Mouse (Mus musculus) forebrain, postnatal 0 days (tissue): ENCODE results near the gene Tpd52l2. TPM values are rescaled to one million over a fixed set of nuclear protein-coding genes. Genes with fewer than 3 reads are reported as not detected.

Experiments used
- ATAC-seq: fragments of 200-750 bp; cut with Nextera tagmentation; 2 replicates; pipeline ENCODE4 v1.8.0; 2017; ENCODE audit warnings: mild to moderate bottlenecking, moderate library complexity
- DNase-seq: peaks from one replicate; pipeline ENCODE4 v3.0.0-alpha.2; 2015
- H3K27ac ChIP-seq: fragments of 300-500 bp; sonication (generic); 2 replicates; pipeline ENCODE4 v1.5.1; 2014; ENCODE audit warnings: low read depth, mild to moderate bottlenecking, antibody characterized with exemption, low read length, moderate library complexity, mixed read lengths
- H3K27me3 ChIP-seq: fragments of 300-500 bp; sonication (generic); 2 replicates; pipeline ENCODE4 v1.6.1; 2014; ENCODE audit warnings: mild to moderate bottlenecking, low read length, mixed read lengths; ENCODE audit not compliant: insufficient read depth
- H3K36me3 ChIP-seq: fragments of 300-500 bp; sonication (generic); 2 replicates; pipeline ENCODE4 v1.6.1; 2014; ENCODE audit warnings: mild to moderate bottlenecking, moderate library complexity; ENCODE audit not compliant: insufficient read depth
- H3K4me1 ChIP-seq: fragments of 300-500 bp; sonication (generic); 2 replicates; pipeline ENCODE4 v1.6.1; 2014; ENCODE audit warnings: antibody characterized with exemption; ENCODE audit not compliant: insufficient read depth
- H3K4me2 ChIP-seq: fragments of 300-500 bp; sonication (generic); 2 replicates; pipeline ENCODE4 v1.6.1; 2014; ENCODE audit warnings: low read depth, mild to moderate bottlenecking, moderate library complexity
- H3K4me3 ChIP-seq: fragments of 300-500 bp; sonication (generic); 2 replicates; pipeline ENCODE4 v1.5.1; 2014; ENCODE audit warnings: low read depth, low read length, mixed read lengths
- H3K9ac ChIP-seq: fragments of 300-500 bp; sonication (generic); 2 replicates; pipeline ENCODE4 v1.6.1; 2014; ENCODE audit warnings: mild to moderate bottlenecking
- H3K9me3 ChIP-seq: fragments of 300-500 bp; sonication (generic); 2 replicates; pipeline ENCODE4 v1.6.1; 2016; ENCODE audit warnings: low read length
- CTCF ChIP-seq: sonication (generic); IDR thresholded peaks from 2 replicates; pipeline ENCODE4 v1.5.1; 2016; ENCODE audit warnings: antibody characterized with exemption, control low read depth, low read depth
- WGBS: fragments of 180-500 bp; shearing (Covaris S2); extraction: QIAGEN DNeasy Blood & Tissue Kit; methylation state at CpG from one replicate; pipeline ENCODE4 v1.1.7; 2014; 5-methylcytosine and 5-hydroxymethylcytosine counted together
- polyA plus RNA-seq: library from polyadenylated mRNA; unstranded; fragments of >200 nt; fragmentation: Nextera tagmentation; extraction: Ambion mirVana; gene quantifications from 2 replicates; pipeline ENCODE4 v1.2.1, GENCODE M21; 2015
- total RNA-seq: library from RNA; depleted of rRNA; stranded (reverse); fragments of >200 nt; gene quantifications from 2 replicates; pipeline ENCODE4 v1.2.3, GENCODE M21; 2014; rRNA removed

Tpd52l2 gene
- total and polyA plus RNA-seq, 2 experiments from 2014 or later, result 91.7 to 114 TPM

DNA sequence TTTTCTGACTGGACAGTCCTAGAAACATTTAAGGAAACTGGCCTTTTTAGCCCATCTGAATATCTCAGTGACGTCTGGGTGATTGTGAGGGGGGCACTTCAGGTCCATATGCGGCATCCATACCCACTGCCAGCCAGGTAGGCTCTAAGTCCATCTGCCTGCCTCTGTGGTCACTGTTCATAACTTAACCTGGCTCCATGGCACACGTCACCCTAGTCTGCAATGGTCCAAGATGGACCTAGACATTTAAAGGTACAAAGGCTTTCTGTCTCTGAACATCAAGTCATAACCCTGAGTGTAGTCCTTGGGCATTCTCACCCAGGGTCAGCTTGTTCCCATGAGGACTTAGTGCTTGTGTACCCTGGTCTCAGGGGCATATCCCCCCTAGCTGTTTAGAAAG is 70.4 kb downstream of the Tpd52l2 start:
- no peak for DNase-seq
- H3K27me3 ChIP-seq, result no peaks in the 10 kb centered on the region
- no peaks in the 10 kb centered on the region for H3K4me1 ChIP-seq
- H3K36me3 ChIP-seq, result no peaks in the 10 kb centered on the region
- no peak overlapping the region for H3K9ac ChIP-seq
- no peak for ATAC-seq
- TF ChIP-seq CTCF, result no peak
- 84% methylated on average over 3 of the region's 3 CpGs for WGBS
- no peak overlapping the region for H3K4me3 ChIP-seq
- no peaks in the 10 kb centered on the region for H3K9me3 ChIP-seq
- H3K27ac ChIP-seq, result no peak overlapping the region
- no peak overlapping the region for H3K4me2 ChIP-seq

Other genes starting within 250 kb of the Tpd52l2 start
- gene Gmeb2, start 209.1 kb upstream of the Tpd52l2 start, total RNA-seq, result 21.7 and 24.8 TPM in 2 replicates
- 7.4 and 9.6 TPM in 2 replicates for gene Gmeb2, start 209.1 kb upstream of the Tpd52l2 start, polyA plus RNA-seq
- gene Stmn3, start 182.6 kb upstream of the Tpd52l2 start, total RNA-seq, result 1,247 and 1,493 TPM in 2 replicates
- gene Stmn3, start 182.6 kb upstream of the Tpd52l2 start, polyA plus RNA-seq, result 1,714 and 1,956 TPM in 2 replicates
- 42.8 and 64.4 TPM in 2 replicates for gene Rtel1, start 177.4 kb upstream of the Tpd52l2 start, total RNA-seq
- 13.8 and 20.6 TPM in 2 replicates for gene Rtel1, start 177.4 kb upstream of the Tpd52l2 start, polyA plus RNA-seq
- gene Zgpat, start 132.2 kb upstream of the Tpd52l2 start, total RNA-seq, result 93.3 and 99.0 TPM in 2 replicates
- gene Zgpat, start 132.2 kb upstream of the Tpd52l2 start, polyA plus RNA-seq, result 32.2 and 39.6 TPM in 2 replicates
- gene Arfrp1, start 131.7 kb upstream of the Tpd52l2 start, total RNA-seq, result 24.0 and 27.9 TPM in 2 replicates
- gene Arfrp1, start 131.7 kb upstream of the Tpd52l2 start, polyA plus RNA-seq, result 60.9 and 73.0 TPM in 2 replicates
- gene Lime1, start 117.1 kb upstream of the Tpd52l2 start, total RNA-seq, result 42.8 and 43.5 TPM in 2 replicates
- gene Lime1, start 117.1 kb upstream of the Tpd52l2 start, polyA plus RNA-seq, result 19.5 and 26.5 TPM in 2 replicates
- gene Zbtb46, start 37.7 kb upstream of the Tpd52l2 start, total RNA-seq, result 11.7 and 17.7 TPM in 2 replicates
- gene Zbtb46, start 37.7 kb upstream of the Tpd52l2 start, polyA plus RNA-seq, result 8.2 and 11.0 TPM in 2 replicates
- gene Abhd16b, start 3.9 kb upstream of the Tpd52l2 start, total RNA-seq, result not detected in 2 replicates
- not detected in 2 replicates for gene Abhd16b, start 3.9 kb upstream of the Tpd52l2 start, polyA plus RNA-seq
- 252 and 369 TPM in 2 replicates for gene Dnajc5, start 23.3 kb downstream of the Tpd52l2 start, total RNA-seq
- 207 and 270 TPM in 2 replicates for gene Dnajc5, start 23.3 kb downstream of the Tpd52l2 start, polyA plus RNA-seq
- gene Uckl1, start 87.8 kb downstream of the Tpd52l2 start, total RNA-seq, result 55.8 and 59.1 TPM in 2 replicates
- 42.7 and 43.0 TPM in 2 replicates for gene Uckl1, start 87.8 kb downstream of the Tpd52l2 start, polyA plus RNA-seq
- 45.8 and 49.6 TPM in 2 replicates for gene Prpf6, start 94.7 kb downstream of the Tpd52l2 start, total RNA-seq
- gene Prpf6, start 94.7 kb downstream of the Tpd52l2 start, polyA plus RNA-seq, result 43.7 and 46.5 TPM in 2 replicates
- 74.6 and 75.6 TPM in 2 replicates for gene Zfp512b, start 95.7 kb downstream of the Tpd52l2 start, total RNA-seq
- gene Zfp512b, start 95.7 kb downstream of the Tpd52l2 start, polyA plus RNA-seq, result 44.7 and 62.3 TPM in 2 replicates
- gene Samd10, start 102.1 kb downstream of the Tpd52l2 start, total RNA-seq, result 64.9 and 85.6 TPM in 2 replicates
- gene Samd10, start 102.1 kb downstream of the Tpd52l2 start, polyA plus RNA-seq, result 82.6 and 108 TPM in 2 replicates
- not detected in 2 replicates for gene Gm29797, start 159.9 kb downstream of the Tpd52l2 start, total RNA-seq
- not detected in 2 replicates for gene Gm29797, start 159.9 kb downstream of the Tpd52l2 start, polyA plus RNA-seq
- gene Sox18, start 174.5 kb downstream of the Tpd52l2 start, total RNA-seq, result 5.4 and 8.9 TPM in 2 replicates
- gene Sox18, start 174.5 kb downstream of the Tpd52l2 start, polyA plus RNA-seq, result 8.6 and 11.1 TPM in 2 replicates
- 51.1 and 55.6 TPM in 2 replicates for gene Tcea2, start 183.2 kb downstream of the Tpd52l2 start, total RNA-seq
- 53.8 and 57.5 TPM in 2 replicates for gene Tcea2, start 183.2 kb downstream of the Tpd52l2 start, polyA plus RNA-seq
- gene Rgs19, start 196.8 kb downstream of the Tpd52l2 start, total RNA-seq, result 43.7 and 50.2 TPM in 2 replicates
- gene Rgs19, start 196.8 kb downstream of the Tpd52l2 start, polyA plus RNA-seq, result 56.4 and 57.4 TPM in 2 replicates
- gene Lkaaear1, start 201.3 kb downstream of the Tpd52l2 start, total RNA-seq, result not detected in 2 replicates
- gene Lkaaear1, start 201.3 kb downstream of the Tpd52l2 start, polyA plus RNA-seq, result not detected in 2 replicates
- gene Oprl1, start 217.9 kb downstream of the Tpd52l2 start, total RNA-seq, result 114 and 134 TPM in 2 replicates
- gene Oprl1, start 217.9 kb downstream of the Tpd52l2 start, polyA plus RNA-seq, result 51.3 and 62.5 TPM in 2 replicates